Mouse (Mus musculus): Measurements from ENCODE around the gene Ndufaf4.
"Not testable (repeated sequence)": the region's sequence is repeated elsewhere in the genome, so short reads cannot be mapped to it uniquely, and the experiment has no call there.

Gene Ndufaf4

GRCm38 (mm10) chr4:24897851-24898515 is at the start of gene Ndufaf4:
Gene Ndufaf4, plus strand, starts transcription at chr4:24898083.
- DNase-seq (ENCODE audit: low spot score): peak; percentile 91

- DNase-seq (ENCODE audit: low spot score): peak; percentile 69
Observed at GRCm38 (mm10) chr4:24850401-24851325, 47.2 kb upstream of the Ndufaf4 start, which contains the start of gene Klhl32. Gene Klhl32, minus strand, starts transcription at chr4:24851124.

- DNase-seq (ENCODE audit: low spot score): no peak
Observed at GRCm38 (mm10) chr4:24865691-24866090, 32.2 kb upstream of the Ndufaf4 start.

- DNase-seq (ENCODE audit: low spot score): no peak
Observed at GRCm38 (mm10) chr4:24869230-24869629, 28.7 kb upstream of the Ndufaf4 start.

- not testable (repeated sequence) for DNase-seq (ENCODE audit: low spot score)
Observed at GRCm38 (mm10) chr4:24889386-24889785, 8.5 kb upstream of the Ndufaf4 start.

GRCm38 (mm10) chr4:24892293-24892692 is 5.6 kb upstream of the Ndufaf4 start:
- not testable (repeated sequence) for DNase-seq (ENCODE audit: low spot score)

- no peak for DNase-seq (ENCODE audit: low spot score)
Observed at GRCm38 (mm10) chr4:24894625-24895024, 3.3 kb upstream of the Ndufaf4 start.

GRCm38 (mm10) chr4:24896829-24897228 is 1.1 kb upstream of the Ndufaf4 start:
- DNase-seq (ENCODE audit: low spot score): peak; percentile 27

- no peak for DNase-seq (ENCODE audit: low spot score)
Observed at GRCm38 (mm10) chr4:24897351-24897750, 532 bp upstream of the Ndufaf4 start.

GRCm38 (mm10) chr4:24898636-24899035 is 753 bp downstream of the Ndufaf4 start:
- DNase-seq (ENCODE audit: low spot score): no peak

GRCm38 (mm10) chr4:24899146-24899545 is 1.3 kb downstream of the Ndufaf4 start:
- DNase-seq (ENCODE audit: low spot score): no peak

- DNase-seq (ENCODE audit: low spot score): no peak
Observed at GRCm38 (mm10) chr4:24907745-24908144, 9.9 kb downstream of the Ndufaf4 start.

GRCm38 (mm10) chr4:24915631-24916030 is 17.7 kb downstream of the Ndufaf4 start:
- no peak for DNase-seq (ENCODE audit: low spot score)

GRCm38 (mm10) chr4:24920006-24920577 is 22.2 kb downstream of the Ndufaf4 start:
- DNase-seq (ENCODE audit: low spot score): no peak

- DNase-seq (ENCODE audit: low spot score): no peak
Observed at GRCm38 (mm10) chr4:24924726-24925125, 26.8 kb downstream of the Ndufaf4 start.

GRCm38 (mm10) chr4:24928260-24928780 is 30.4 kb downstream of the Ndufaf4 start:
- DNase-seq (ENCODE audit: low spot score): no peak

- DNase-seq (ENCODE audit: low spot score): no peak
Observed at GRCm38 (mm10) chr4:24928926-24929325, 31.0 kb downstream of the Ndufaf4 start.

- no peak for DNase-seq (ENCODE audit: low spot score)
Observed at GRCm38 (mm10) chr4:24942728-24943424, 45.0 kb downstream of the Ndufaf4 start.
